Mouse (Mus musculus): ENCODE data around the gene Osbpl2. TPM values are rescaled to one million over a fixed set of nuclear protein-coding genes. Genes with fewer than 3 reads are reported as not detected.

Gene Osbpl2
- polyA plus RNA-seq, 1 experiment, result 0.76 TPM

DNA sequence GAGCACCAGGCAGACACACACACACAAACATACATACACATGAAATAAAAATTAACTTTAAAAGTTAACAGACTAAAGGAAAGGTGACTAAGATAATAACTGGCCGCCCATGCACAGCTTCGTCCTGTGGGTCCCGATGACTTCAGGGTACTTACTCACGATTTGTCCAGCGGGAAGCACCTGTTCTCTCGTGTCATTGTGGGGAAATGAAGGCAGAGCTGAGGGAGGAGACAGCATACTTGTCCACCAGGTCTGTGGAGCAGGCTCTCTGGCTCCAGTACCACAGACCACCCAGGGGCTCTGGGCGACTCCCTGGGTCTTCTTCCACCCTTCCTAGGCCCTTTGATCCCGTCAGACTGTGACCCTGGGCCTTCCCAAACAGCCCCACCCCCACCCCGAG is 82.2 kb downstream of the Osbpl2 start:
- no peak for TF ChIP-seq GATA1 (IDR thresholded peaks at IDR 0.05; ENCODE audit: low read length)
- no peak for TF ChIP-seq TAL1 (IDR thresholded peaks at IDR 0.05; ENCODE audit: low read length)
- Histone ChIP-seq H3K27me3 (ENCODE audit: control insufficient read depth) (no peaks in the 10 kb centered on the region), H3K4me3 (replicated peaks) (no peak overlapping the region), H3K36me3 (ENCODE audit: control insufficient read depth) (no peaks in the 10 kb centered on the region; the same call in 1 of the 2 replicates), H3K9me3 (ENCODE audit: control insufficient read depth, low read length) (no peaks in the 10 kb centered on the region), H3K4me1 (ENCODE audit: control insufficient read depth) (no peaks in the 10 kb centered on the region; the same call in 1 of the 2 replicates)

DNA sequence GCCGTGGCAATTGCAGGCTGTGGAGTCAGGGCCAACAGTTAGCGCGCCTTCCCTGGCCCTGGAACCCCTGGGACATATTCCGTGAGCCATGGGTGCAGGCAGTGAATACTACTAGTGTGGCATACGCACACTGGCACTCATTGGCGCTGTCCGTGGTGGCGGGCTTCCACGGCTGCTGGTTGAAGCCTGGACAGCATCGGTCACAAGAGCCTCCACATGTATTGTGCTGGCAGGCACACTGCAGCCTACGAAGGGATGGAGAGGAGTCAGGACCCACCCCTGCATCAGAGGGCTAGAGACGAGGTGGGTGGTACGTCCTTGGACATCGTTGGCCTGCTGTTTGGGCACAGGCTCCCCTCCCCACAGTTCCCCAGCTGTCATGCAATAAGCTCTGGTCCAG is 83.2 kb downstream of the Osbpl2 start:
- Histone ChIP-seq H3K36me3 (ENCODE audit: control insufficient read depth) (no peaks in the 10 kb centered on the region; the same call in 1 of the 2 replicates), H3K27me3 (ENCODE audit: control insufficient read depth) (no peaks in the 10 kb centered on the region), H3K4me1 (ENCODE audit: control insufficient read depth) (no peaks in the 10 kb centered on the region), H3K4me3 (replicated peaks) (no peak overlapping the region), H3K9me3 (ENCODE audit: control insufficient read depth, low read length) (no peaks in the 10 kb centered on the region)
- TF ChIP-seq TAL1 (IDR thresholded peaks at IDR 0.05; ENCODE audit: low read length) (no peak; the same call in 2 of the 3 replicates), GATA1 (IDR thresholded peaks at IDR 0.05; ENCODE audit: low read length) (no peak)

DNA sequence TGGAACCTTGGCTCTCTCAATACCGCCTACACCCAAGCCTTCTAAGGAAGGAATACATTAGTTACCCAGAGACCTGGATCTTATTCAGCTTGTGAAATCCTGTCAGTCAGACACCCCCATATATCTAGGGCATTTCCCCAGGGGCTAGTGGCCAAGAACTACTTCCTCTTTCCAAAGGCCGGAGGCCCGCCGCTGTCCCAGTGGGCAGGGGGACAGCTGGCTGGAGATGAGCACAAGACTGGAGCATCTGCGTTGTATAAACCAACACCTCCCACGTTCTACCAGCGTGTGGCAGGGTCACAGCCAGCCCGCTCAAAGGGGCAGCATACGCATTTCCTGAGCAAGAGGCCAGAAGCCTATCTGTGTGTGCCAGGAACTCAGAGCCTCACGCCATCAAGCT is 83.7 kb downstream of the Osbpl2 start:
- Histone ChIP-seq H3K36me3 (ENCODE audit: control insufficient read depth) (no peaks in the 10 kb centered on the region; the same call in 1 of the 2 replicates), H3K4me3 (replicated peaks) (no peak overlapping the region), H3K9me3 (ENCODE audit: control insufficient read depth, low read length) (no peaks in the 10 kb centered on the region), H3K27me3 (ENCODE audit: control insufficient read depth) (no peaks in the 10 kb centered on the region), H3K4me1 (ENCODE audit: control insufficient read depth) (no peaks in the 10 kb centered on the region)
- TF ChIP-seq TAL1 (IDR thresholded peaks at IDR 0.05; ENCODE audit: low read length) (no peak), GATA1 (IDR thresholded peaks at IDR 0.05; ENCODE audit: low read length) (no peak)

DNA sequence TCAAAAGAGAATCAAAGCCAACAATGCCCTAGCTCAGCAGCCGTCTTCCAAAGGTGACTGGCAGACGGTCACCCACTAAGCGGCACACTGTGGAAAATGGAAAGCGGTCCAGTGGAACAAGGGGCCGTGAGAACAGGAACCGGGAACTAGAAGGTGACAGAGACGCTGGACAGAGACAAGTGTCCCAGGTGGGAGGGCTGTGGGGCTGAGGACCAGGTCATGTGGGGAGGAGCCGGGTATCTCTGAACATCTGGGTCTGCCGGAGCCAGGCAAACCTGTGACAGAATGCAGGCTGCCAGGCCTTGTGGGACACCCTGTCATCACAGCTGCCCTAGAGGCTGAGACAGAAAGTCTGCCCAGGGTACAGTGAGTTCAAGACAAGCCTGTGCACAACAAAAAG is 85.4 kb downstream of the Osbpl2 start:
- Histone ChIP-seq H3K27me3 (ENCODE audit: control insufficient read depth) (no peaks in the 10 kb centered on the region), H3K4me3 (replicated peaks) (no peak overlapping the region), H3K4me1 (ENCODE audit: control insufficient read depth) (no peaks in the 10 kb centered on the region), H3K9me3 (ENCODE audit: control insufficient read depth, low read length) (no peaks in the 10 kb centered on the region), H3K36me3 (ENCODE audit: control insufficient read depth) (no peaks in the 10 kb centered on the region)
- TF ChIP-seq TAL1 (IDR thresholded peaks at IDR 0.05; ENCODE audit: low read length) (no peak), GATA1 (IDR thresholded peaks at IDR 0.05; ENCODE audit: low read length) (no peak)

DNA sequence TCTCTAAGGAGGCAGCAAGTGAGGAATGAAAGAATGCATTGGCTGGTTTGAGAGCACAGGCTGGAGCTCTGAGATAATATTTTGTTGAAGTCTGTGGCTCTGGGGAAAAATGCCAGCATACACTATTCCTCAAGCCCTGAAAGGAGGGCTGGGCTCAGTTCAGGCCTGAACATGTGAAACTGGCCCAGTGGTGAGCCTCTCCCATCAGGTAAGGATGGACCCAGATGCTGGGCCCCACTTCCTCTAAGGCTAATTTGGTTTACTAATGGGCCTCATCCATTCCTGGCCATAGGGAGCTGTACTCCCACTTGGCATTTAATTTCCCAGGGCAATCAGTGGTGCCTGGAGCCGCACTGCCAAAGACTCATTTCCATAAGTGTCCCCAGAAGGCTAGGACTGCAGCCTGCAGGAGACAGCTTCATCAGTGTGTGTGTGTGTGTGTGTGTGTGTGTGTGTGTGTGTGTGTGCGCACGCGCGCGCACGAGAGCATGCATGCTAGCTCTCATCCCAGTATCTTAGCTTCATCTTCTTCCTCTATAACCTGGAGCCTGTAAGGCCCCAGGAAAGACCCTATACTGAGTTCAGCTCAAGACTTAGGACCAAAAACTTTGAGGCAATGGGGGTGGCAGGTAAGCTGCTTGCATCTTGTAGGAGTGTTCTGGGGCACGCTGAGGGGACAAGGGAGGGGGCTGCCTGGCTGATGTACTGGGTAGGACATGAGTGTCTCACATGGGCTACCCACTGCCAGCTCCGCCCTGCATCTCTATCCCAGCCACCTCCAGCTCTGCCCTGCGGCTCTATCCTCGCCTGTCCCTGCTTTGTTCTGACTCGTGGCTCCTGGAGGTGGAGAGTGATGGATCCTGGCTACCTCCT is 86.2 kb downstream of the Osbpl2 start:
- TF ChIP-seq TAL1 (IDR thresholded peaks at IDR 0.05; ENCODE audit: low read length), result no peak
- TF ChIP-seq GATA1 (IDR thresholded peaks at IDR 0.05; ENCODE audit: low read length), result no peak
- Histone ChIP-seq H3K4me3 (replicated peaks) (no peak overlapping the region), H3K9me3 (ENCODE audit: control insufficient read depth, low read length) (no peaks in the 10 kb centered on the region), H3K27me3 (ENCODE audit: control insufficient read depth) (no peaks in the 10 kb centered on the region), H3K36me3 (ENCODE audit: control insufficient read depth) (no peaks in the 10 kb centered on the region), H3K4me1 (ENCODE audit: control insufficient read depth) (no peaks in the 10 kb centered on the region)

DNA sequence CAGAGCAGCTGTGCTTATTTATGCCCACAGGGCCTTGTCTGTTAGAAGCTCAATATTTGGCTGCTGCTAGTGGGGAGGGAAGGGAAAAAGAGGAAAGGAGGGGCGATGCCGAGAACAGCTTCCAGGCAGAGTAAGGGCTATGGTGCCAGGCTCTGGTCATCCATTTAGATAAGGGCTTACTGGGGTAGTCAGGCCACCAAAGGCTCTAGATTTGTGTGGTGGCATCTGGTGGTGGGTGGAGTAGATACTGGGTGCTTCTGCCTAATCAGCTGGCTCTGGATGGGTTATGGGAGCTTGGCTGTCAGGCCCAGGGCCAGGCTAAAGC is 86.8 kb downstream of the Osbpl2 start:
- no peaks in the 10 kb centered on the region for H3K36me3 ChIP-seq (ENCODE audit: control insufficient read depth)
- no peak overlapping the region for H3K4me3 ChIP-seq (replicated peaks)
- H3K9me3 ChIP-seq (ENCODE audit: control insufficient read depth, low read length), result no peaks in the 10 kb centered on the region
- TF ChIP-seq TAL1 (IDR thresholded peaks at IDR 0.05; ENCODE audit: low read length) (no peak), GATA1 (IDR thresholded peaks at IDR 0.05; ENCODE audit: low read length) (no peak)
- no peaks in the 10 kb centered on the region for H3K4me1 ChIP-seq (ENCODE audit: control insufficient read depth)
- no peaks in the 10 kb centered on the region for H3K27me3 ChIP-seq (ENCODE audit: control insufficient read depth)

DNA sequence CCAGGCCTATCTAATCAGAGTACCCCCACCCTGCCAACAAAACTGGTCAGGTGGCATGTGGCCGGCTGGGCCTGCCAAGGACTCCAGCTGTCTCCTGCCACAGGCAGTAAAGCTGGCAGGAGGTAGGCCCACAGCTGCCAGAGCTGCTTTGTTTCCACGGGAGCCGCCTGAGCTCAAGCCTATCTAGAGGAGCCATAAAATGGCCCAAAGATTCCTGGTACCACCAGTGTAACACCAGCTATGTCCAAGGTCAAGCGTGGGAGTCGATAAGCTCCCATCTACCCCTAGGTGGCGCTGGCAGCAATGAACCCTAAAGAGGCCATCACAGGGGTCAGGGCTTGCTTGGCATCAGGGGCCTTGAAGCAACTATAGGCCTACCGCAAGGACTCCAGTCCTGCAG is 88.7 kb downstream of the Osbpl2 start:
- Histone ChIP-seq H3K27me3 (ENCODE audit: control insufficient read depth) (no peaks in the 10 kb centered on the region), H3K4me3 (replicated peaks) (no peak overlapping the region), H3K4me1 (ENCODE audit: control insufficient read depth) (no peaks in the 10 kb centered on the region), H3K9me3 (ENCODE audit: control insufficient read depth, low read length) (peaks cover 5% of the 10 kb centered on the region), H3K36me3 (ENCODE audit: control insufficient read depth) (no peaks in the 10 kb centered on the region)
- no peak for TF ChIP-seq GATA1 (IDR thresholded peaks at IDR 0.05; ENCODE audit: low read length)
- no peak for TF ChIP-seq TAL1 (IDR thresholded peaks at IDR 0.05; ENCODE audit: low read length)

DNA sequence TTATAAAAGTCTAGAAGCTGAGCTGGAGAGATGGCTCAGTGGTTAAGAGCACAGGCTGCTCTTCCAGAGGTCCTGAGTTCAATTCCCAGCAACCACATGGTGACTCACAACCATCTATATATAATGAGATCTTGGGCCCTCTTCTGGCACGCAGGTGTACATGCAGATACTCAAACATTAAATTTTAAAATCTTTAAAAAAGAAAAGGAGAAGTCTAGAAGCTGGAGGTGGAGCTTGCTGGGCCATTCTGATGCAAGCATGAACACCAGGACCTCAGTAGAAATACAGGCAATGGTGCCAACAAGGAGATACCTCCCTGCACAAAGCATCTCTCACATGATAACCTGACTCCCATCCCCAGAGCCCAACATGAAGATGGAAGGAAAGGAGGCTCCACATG is 89.9 kb downstream of the Osbpl2 start:
- Histone ChIP-seq H3K4me3 (replicated peaks) (no peak overlapping the region), H3K27me3 (ENCODE audit: control insufficient read depth) (no peaks in the 10 kb centered on the region), H3K36me3 (ENCODE audit: control insufficient read depth) (no peaks in the 10 kb centered on the region), H3K9me3 (ENCODE audit: control insufficient read depth, low read length) (peaks cover 5% of the 10 kb centered on the region), H3K4me1 (ENCODE audit: control insufficient read depth) (no peaks in the 10 kb centered on the region)
- TF ChIP-seq GATA1 (IDR thresholded peaks at IDR 0.05; ENCODE audit: low read length), result no peak
- no peak for TF ChIP-seq TAL1 (IDR thresholded peaks at IDR 0.05; ENCODE audit: low read length)

DNA sequence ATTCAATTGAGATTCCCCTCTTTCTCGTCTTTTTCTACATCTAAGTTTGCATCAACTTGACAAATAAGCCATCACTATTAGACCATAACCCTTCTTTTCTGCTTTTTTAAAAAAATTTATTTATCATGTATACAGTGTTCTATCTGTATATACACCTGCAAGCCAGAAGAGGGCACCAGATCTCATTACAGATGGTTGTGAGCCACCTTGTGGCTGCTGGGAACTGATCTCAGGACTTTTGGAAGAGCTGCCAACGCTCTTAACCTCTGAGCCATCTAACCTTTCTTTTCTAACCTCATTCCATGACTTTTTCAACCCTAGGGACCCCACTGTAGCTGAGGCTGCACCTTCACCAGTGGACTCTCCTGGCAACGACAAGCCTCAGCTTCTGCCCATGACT is 93.1 kb downstream of the Osbpl2 start:
- Histone ChIP-seq H3K4me3 (replicated peaks) (no peak overlapping the region), H3K9me3 (ENCODE audit: control insufficient read depth, low read length) (peaks cover 5% of the 10 kb centered on the region), H3K4me1 (ENCODE audit: control insufficient read depth) (no peaks in the 10 kb centered on the region; the same call in 1 of the 2 replicates), H3K36me3 (ENCODE audit: control insufficient read depth) (no peaks in the 10 kb centered on the region), H3K27me3 (ENCODE audit: control insufficient read depth) (no peaks in the 10 kb centered on the region)
- TF ChIP-seq TAL1 (IDR thresholded peaks at IDR 0.05; ENCODE audit: low read length), result no peak

Other genes with a start within 250 kb of the Osbpl2 start
- 2.2 and 2.6 TPM in 2 replicates for gene Taf4, start 142.7 kb upstream of the Osbpl2 start, polyA plus RNA-seq (2012)
- 2.3 and 2.5 TPM in 2 replicates for gene Lsm14b, start 94.3 kb upstream of the Osbpl2 start, polyA plus RNA-seq (2012)
- 6.1 and 6.3 TPM in 2 replicates for gene Psma7, start 76.9 kb upstream of the Osbpl2 start, polyA plus RNA-seq (2012)
- 0.01 and 0.07 TPM in 2 replicates for gene Ss18l1, start 76.8 kb upstream of the Osbpl2 start, polyA plus RNA-seq (2012)
- 0.58 and 1.0 TPM in 2 replicates for gene Mtg2, start 48.7 kb upstream of the Osbpl2 start, polyA plus RNA-seq (2012)
- not detected in 2 replicates for gene Hrh3, start 14.8 kb upstream of the Osbpl2 start, polyA plus RNA-seq (2012)
- gene Adrm1, start 52.2 kb downstream of the Osbpl2 start, polyA plus RNA-seq (2012), result 69.4 and 72.6 TPM in 2 replicates
- gene Lama5, start 106.6 kb downstream of the Osbpl2 start, polyA plus RNA-seq (2012), result 0.08 and 0.14 TPM in 2 replicates
- gene Rps21, start 138.1 kb downstream of the Osbpl2 start, polyA plus RNA-seq (2012), result 41.7 and 141 TPM in 2 replicates
- gene Cables2, start 154.2 kb downstream of the Osbpl2 start, polyA plus RNA-seq (2012), result 0.77 and 1.2 TPM in 2 replicates
- gene Rbbp8nl, start 170.6 kb downstream of the Osbpl2 start, polyA plus RNA-seq (2012), result not detected in 2 replicates
- gene Gata5, start 215.4 kb downstream of the Osbpl2 start, polyA plus RNA-seq (2012), result 0.01 TPM in 1 of 2 replicates, not detected in the other